Mouse (Mus musculus): ENCODE data around the gene C1qtnf9. TPM values are rescaled to one million over a fixed set of nuclear protein-coding genes. Genes with fewer than 3 reads are reported as not detected.

The C1qtnf9 gene
- polyA plus RNA-seq, 1 experiment = not detected

GRCm38 (mm10) chr14:60784427-60785315 is 16.7 kb downstream of the C1qtnf9 start, which contains the start of gene Mipep:
Mipep (plus strand) TSS chr14:60784573.
- H3K4me3 ChIP-seq (ENCODE audit: insufficient read depth, poor library complexity, severe bottlenecking) = peak within 1 kb of the TSS; percentile 59
- no peaks in the 10 kb centered on the region for H3K79me3 ChIP-seq (ENCODE audit: low read depth)
- no peak for TF ChIP-seq MYOD1 (IDR thresholded peaks at IDR 0.05; ENCODE audit: control insufficient read depth, insufficient read length, low read depth)
- TF ChIP-seq MAX (IDR thresholded peaks at IDR 0.05) = peak; percentile 48
- no peak for TF ChIP-seq CEBPB (IDR thresholded peaks at IDR 0.05; ENCODE audit: low read depth)
- TF ChIP-seq CTCF (IDR thresholded peaks at IDR 0.05; ENCODE audit: control insufficient read depth, insufficient read depth, insufficient read length) = peak; percentile 88
- H3K36me3 ChIP-seq (ENCODE audit: control insufficient read depth, insufficient read depth) = peaks cover 3% of the 10 kb centered on the region
- H3K27me3 ChIP-seq (ENCODE audit: control insufficient read depth, insufficient read depth, insufficient read length) = peaks cover 3% of the 10 kb centered on the region
- H3K79me2 ChIP-seq (ENCODE audit: control insufficient read depth, insufficient read depth) = no peaks in the 10 kb centered on the region
- H3ac ChIP-seq (ENCODE audit: control insufficient read depth, insufficient read length, low read depth) = peak within 1 kb of the TSS; percentile 80

GRCm38 (mm10) chr14:60790103-60790502 is 22.2 kb downstream of the C1qtnf9 start:
- Histone ChIP-seq H3K4me3 (ENCODE audit: insufficient read depth, poor library complexity, severe bottlenecking) (no peak overlapping the region), H3K27me3 (ENCODE audit: control insufficient read depth, insufficient read depth, insufficient read length) (no peaks in the 10 kb centered on the region), H3K36me3 (ENCODE audit: control insufficient read depth, insufficient read depth) (peaks cover 15% of the 10 kb centered on the region), H3K79me3 (ENCODE audit: low read depth) (no peaks in the 10 kb centered on the region), H3ac (ENCODE audit: control insufficient read depth, insufficient read length, low read depth) (no peak overlapping the region), H3K79me2 (ENCODE audit: control insufficient read depth, insufficient read depth) (no peaks in the 10 kb centered on the region)
- TF ChIP-seq MAX (IDR thresholded peaks at IDR 0.05) (no peak), CTCF (IDR thresholded peaks at IDR 0.05; ENCODE audit: control insufficient read depth, insufficient read depth, insufficient read length) (peak; percentile 45)

GRCm38 (mm10) chr14:60796600-60797322 is 28.8 kb downstream of the C1qtnf9 start:
- TF ChIP-seq MAX (IDR thresholded peaks at IDR 0.05) = no peak
- no peak for TF ChIP-seq CTCF (IDR thresholded peaks at IDR 0.05; ENCODE audit: control insufficient read depth, insufficient read depth, insufficient read length)
- TF ChIP-seq FOSL1 (IDR thresholded peaks at IDR 0.05; ENCODE audit: insufficient read depth, low read length, poor library complexity, severe bottlenecking) = no peak
- no peak for TF ChIP-seq USF1 (IDR thresholded peaks at IDR 0.05; ENCODE audit: low read depth)
- no peak for TF ChIP-seq MYOD1 (IDR thresholded peaks at IDR 0.05; ENCODE audit: control insufficient read depth, insufficient read length, low read depth)
- no peak for TF ChIP-seq MYOG (IDR thresholded peaks at IDR 0.05; ENCODE audit: control insufficient read depth, extremely low read depth, insufficient read length)
- TF ChIP-seq CEBPB (IDR thresholded peaks at IDR 0.05; ENCODE audit: low read depth) = no peak
- Histone ChIP-seq H3ac (ENCODE audit: control insufficient read depth, insufficient read length, low read depth) (no peak overlapping the region), H3K79me3 (ENCODE audit: low read depth) (no peaks in the 10 kb centered on the region), H3K79me2 (ENCODE audit: control insufficient read depth, insufficient read depth) (no peaks in the 10 kb centered on the region), H3K4me3 (ENCODE audit: insufficient read depth, poor library complexity, severe bottlenecking) (no peak overlapping the region), H3K27me3 (ENCODE audit: control insufficient read depth, insufficient read depth, insufficient read length) (no peaks in the 10 kb centered on the region), H3K36me3 (ENCODE audit: control insufficient read depth, insufficient read depth) (peaks cover 4% of the 10 kb centered on the region)

- no peaks in the 10 kb centered on the region for H3K36me3 ChIP-seq (ENCODE audit: control insufficient read depth, insufficient read depth)
- H3K4me3 ChIP-seq (ENCODE audit: insufficient read depth, poor library complexity, severe bottlenecking) = no peak overlapping the region
- no peak overlapping the region for H3ac ChIP-seq (ENCODE audit: control insufficient read depth, insufficient read length, low read depth)
- no peak for TF ChIP-seq MYOD1 (IDR thresholded peaks at IDR 0.05; ENCODE audit: control insufficient read depth, insufficient read length, low read depth)
- no peak for TF ChIP-seq MAX (IDR thresholded peaks at IDR 0.05)
- no peak for TF ChIP-seq CTCF (IDR thresholded peaks at IDR 0.05; ENCODE audit: control insufficient read depth, insufficient read depth, insufficient read length)
- no peak for TF ChIP-seq MYOG (IDR thresholded peaks at IDR 0.05; ENCODE audit: control insufficient read depth, extremely low read depth, insufficient read length)
- no peak for TF ChIP-seq CEBPB (IDR thresholded peaks at IDR 0.05; ENCODE audit: low read depth)
- no peak for TF ChIP-seq USF1 (IDR thresholded peaks at IDR 0.05; ENCODE audit: low read depth)
- no peak for TF ChIP-seq FOSL1 (IDR thresholded peaks at IDR 0.05; ENCODE audit: insufficient read depth, low read length, poor library complexity, severe bottlenecking)
- no peaks in the 10 kb centered on the region for H3K79me3 ChIP-seq (ENCODE audit: low read depth)
- H3K79me2 ChIP-seq (ENCODE audit: control insufficient read depth, insufficient read depth) = no peaks in the 10 kb centered on the region
- no peaks in the 10 kb centered on the region for H3K27me3 ChIP-seq (ENCODE audit: control insufficient read depth, insufficient read depth, insufficient read length)
These were observed 29.7 kb downstream of the C1qtnf9 start for GRCm38 (mm10) chr14:60797596-60797995.

GRCm38 (mm10) chr14:60798721-60799120 is 30.8 kb downstream of the C1qtnf9 start:
- no peaks in the 10 kb centered on the region for H3K27me3 ChIP-seq (ENCODE audit: control insufficient read depth, insufficient read depth, insufficient read length)
- H3K79me2 ChIP-seq (ENCODE audit: control insufficient read depth, insufficient read depth) = no peaks in the 10 kb centered on the region
- no peak overlapping the region for H3K4me3 ChIP-seq (ENCODE audit: insufficient read depth, poor library complexity, severe bottlenecking)
- H3K36me3 ChIP-seq (ENCODE audit: control insufficient read depth, insufficient read depth) = no peaks in the 10 kb centered on the region
- TF ChIP-seq USF1 (IDR thresholded peaks at IDR 0.05; ENCODE audit: low read depth) = no peak
- no peak for TF ChIP-seq FOSL1 (IDR thresholded peaks at IDR 0.05; ENCODE audit: insufficient read depth, low read length, poor library complexity, severe bottlenecking)
- no peak for TF ChIP-seq MYOD1 (IDR thresholded peaks at IDR 0.05; ENCODE audit: control insufficient read depth, insufficient read length, low read depth)
- no peak for TF ChIP-seq MAX (IDR thresholded peaks at IDR 0.05)
- H3K79me3 ChIP-seq (ENCODE audit: low read depth) = no peaks in the 10 kb centered on the region
- no peak overlapping the region for H3ac ChIP-seq (ENCODE audit: control insufficient read depth, insufficient read length, low read depth)

All from C2C12 (cell line).